Comparison of ENCODE assay signal across 30 mouse cellular contexts in the genomic region with DNA sequence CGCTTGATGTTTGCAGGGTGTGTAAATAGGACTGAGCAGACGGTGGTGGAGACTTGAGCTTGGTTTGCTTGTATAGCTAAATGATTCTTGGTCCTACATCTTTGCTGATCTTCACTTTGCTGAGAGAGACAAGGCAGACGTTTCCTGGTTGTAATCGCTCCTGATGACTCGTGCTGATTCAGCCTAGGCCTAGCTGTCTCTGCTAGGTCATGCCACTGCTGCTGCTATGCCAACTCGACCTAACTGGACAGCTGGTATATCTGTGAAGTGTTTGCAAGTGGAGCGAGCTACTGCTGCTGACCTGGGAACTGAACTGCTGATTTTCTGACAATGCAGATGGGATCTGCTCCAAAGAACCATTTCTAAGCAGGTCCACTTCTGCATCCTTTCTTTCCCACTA. TPM values are rescaled to one million over a fixed set of nuclear protein-coding genes. Genes with fewer than 3 reads are reported as not detected.
DNase-seq lines count a peak whose midpoint lies in the region; ATAC-seq and TF ChIP-seq lines count a peak whose summit lies in the region.
"Had no signal": no experiment of that assay in that cellular context is flagged by ENCODE, and none has a peak within 500 bp of the region (broad histone marks: within the 10 kb centered on the region; RNA-seq: fewer than 3 reads in every experiment).

No protein-coding gene starts in this region.

- TF ChIP-seq CTCF in Patski (IDR thresholded peaks at IDR 0.05), result no peak
- no peak for TF ChIP-seq CTCF in bone marrow macrophage, adult 2 months (IDR thresholded peaks at IDR 0.05; ENCODE audit: low read depth, low read length)

- in situ Hi-C loops in Patski (cut with MboI; ENCODE audit: low pct_unique_long_range_greater_than_20kb), result no loop called here

- H3K4me3 ChIP-seq in bone marrow macrophage, adult 2 months (ENCODE audit: insufficient read depth, low read length), result no peak overlapping the region
- H3K4me3 ChIP-seq: embryonic facial prominence, embryonic 10.5 days; embryonic facial prominence, embryonic 15.5 days; forebrain, embryonic 12.5 days; hindbrain, embryonic 10.5 days; hindbrain, embryonic 15.5 days; limb, embryonic 10.5 days; limb, embryonic 15.5 days; myocyte; neural tube, embryonic 12.5 days had no signal

- peak; percentile 77 for DNase-seq in 3T3-L1 (ENCODE audit: low read depth, low spot score)
- peak; percentile 81 for DNase-seq in 416B (ENCODE audit: low read depth)
- no peak for DNase-seq in Patski (ENCODE audit: low read depth, low spot score)
- DNase-seq in urinary bladder, postnatal 25 days (ENCODE audit: low spot score), result no peak
- DNase-seq in layer of hippocampus, postnatal 36 days, result no peak
- DNase-seq: cerebellum, adult 8-10 months; cerebellum, postnatal 25 days; forebrain, postnatal 0 days; gastrocnemius, postnatal 10 days; heart, postnatal 14 days; kidney, adult 18-20 months; kidney, postnatal 4 days; lung, adult 2 months; lung, postnatal 10 days; right cerebral cortex, postnatal 4 days; thymus, adult 2 months; thymus, postnatal 4 days had no signal

- no peaks in the 10 kb centered on the region for H3K27me3 ChIP-seq in Patski
- H3K27me3 ChIP-seq: embryonic facial prominence, embryonic 15.5 days; forebrain, embryonic 12.5 days; hindbrain, embryonic 15.5 days; limb, embryonic 15.5 days; neural tube, embryonic 12.5 days had no signal

- H3K27ac ChIP-seq in bone marrow macrophage, adult 2 months (ENCODE audit: insufficient read depth, low read depth, low read length), result peak overlapping the region; percentile 33
- H3K27ac ChIP-seq: embryonic facial prominence, embryonic 10.5 days; embryonic facial prominence, embryonic 15.5 days; forebrain, embryonic 12.5 days; hindbrain, embryonic 10.5 days; hindbrain, embryonic 15.5 days; kidney, postnatal 0 days; limb, embryonic 10.5 days; limb, embryonic 15.5 days; liver, embryonic 14.5 days; neural tube, embryonic 12.5 days had no signal

- CTCF ChIA-PET in Patski (lab: Charles Lee), result interaction anchor here (1.0 kb wide), 1 partner anchor 16 kb away, joined by 5 read pairs; no protein-coding TSS in a partner anchor

- H3K4me1 ChIP-seq in bone marrow macrophage, adult 2 months (ENCODE audit: control insufficient read depth, insufficient read depth, low read length), result peaks cover 19% of the 10 kb centered on the region
- H3K4me1 ChIP-seq: embryonic facial prominence, embryonic 15.5 days; forebrain, embryonic 12.5 days; hindbrain, embryonic 10.5 days; hindbrain, embryonic 15.5 days; limb, embryonic 15.5 days; neural tube, embryonic 12.5 days had no signal

- ATAC-seq in Patski, result peak; percentile 60
- ATAC-seq: forebrain, postnatal 0 days; inflammation-experienced regulatory T-cells, adult 6 months had no signal

- TF ChIP-seq POLR2A in bone marrow macrophage, adult 2 months (IDR thresholded peaks at IDR 0.05; ENCODE audit: borderline replicate concordance, low read depth, low read length), result no peak

- POLR2A ChIA-PET in Patski (lab: Charles Lee), result interaction anchor here (1.2 kb wide), 1 partner anchor 10 kb away, joined by 4 read pairs; no protein-coding TSS in a partner anchor

RNA-seq across cellular contexts. Expression of a gene that starts 9.3 kb away (rescaled TPM):
- 739 TPM for polyA plus RNA-seq in Patski (2021)
- 159 and 191 TPM in 2 replicates for polyA plus RNA-seq in bone marrow macrophage, adult 2 months (2012; ENCODE audit: insufficient read depth, insufficient read length, missing spikeins)
- total RNA-seq in layer of hippocampus, postnatal 36 days (2021), result 100 to 1,000 TPM; 672 to 703 TPM

RNA-seq across cellular contexts. Expression of a gene that starts 9.4 kb away (rescaled TPM):
- polyA plus RNA-seq in Patski (2021), result 19.3 TPM
- polyA plus RNA-seq in bone marrow macrophage, adult 2 months (2012; ENCODE audit: insufficient read depth, insufficient read length, missing spikeins), result 4.3 and 7.9 TPM in 2 replicates
- total RNA-seq in layer of hippocampus, postnatal 36 days (2021), result 10 to 100 TPM; 11.0 to 12.4 TPM

Comparison
In these comparisons a context has a peak if more than half of its experiments do, and no peak if none do; other contexts are left out.
1. DNase-seq: peak in 3T3-L1 (single experiment) and 416B (single experiment); none in Patski (single experiment), urinary bladder, postnatal 25 days (single experiment) and layer of hippocampus, postnatal 36 days (0 of 2).